Mouse (Mus musculus): ENCODE measurements around the gene Vtn. TPM values are rescaled to one million over a fixed set of nuclear protein-coding genes. Genes with fewer than 3 reads are reported as not detected.

Gene Vtn
- polyA plus RNA-seq, 1 experiment from 2014 or later = 157 TPM

DNA sequence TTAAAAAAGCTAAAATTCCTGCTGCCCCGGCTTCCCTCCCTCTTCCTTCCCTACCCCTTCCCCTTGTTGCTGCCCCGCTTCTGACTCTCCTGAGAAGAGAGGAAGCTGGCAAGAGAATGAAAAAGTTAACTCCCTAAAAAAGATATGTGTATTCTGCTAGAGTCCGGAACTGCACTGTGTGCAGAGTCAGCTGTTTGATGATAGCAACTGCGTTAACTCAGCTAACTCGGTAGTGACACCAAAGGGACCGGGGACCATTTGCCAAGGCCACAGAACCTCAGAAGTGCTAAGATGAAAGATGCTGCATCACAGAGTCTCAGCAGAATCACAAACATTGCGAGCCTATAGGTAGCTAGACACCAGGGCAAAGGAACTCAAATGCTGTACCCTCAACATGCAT lies 31.4 kb upstream of the Vtn start:
- Histone ChIP-seq H3K9ac (no peak overlapping the region), H3K27me3 (no peaks in the 10 kb centered on the region), H3K4me2 (no peak overlapping the region), H3K27ac (replicated peaks) (no peak overlapping the region), H3K9me3 (no peaks in the 10 kb centered on the region), H3K4me3 (no peak overlapping the region), H3K4me1 (replicated peaks) (peaks cover 18% of the 10 kb centered on the region), H3K36me3 (no peaks in the 10 kb centered on the region)
- 85% methylated on average over 7 of the region's 7 CpGs for WGBS
- ATAC-seq (ENCODE audit: low FRiP score, low read depth) = no peak

DNA sequence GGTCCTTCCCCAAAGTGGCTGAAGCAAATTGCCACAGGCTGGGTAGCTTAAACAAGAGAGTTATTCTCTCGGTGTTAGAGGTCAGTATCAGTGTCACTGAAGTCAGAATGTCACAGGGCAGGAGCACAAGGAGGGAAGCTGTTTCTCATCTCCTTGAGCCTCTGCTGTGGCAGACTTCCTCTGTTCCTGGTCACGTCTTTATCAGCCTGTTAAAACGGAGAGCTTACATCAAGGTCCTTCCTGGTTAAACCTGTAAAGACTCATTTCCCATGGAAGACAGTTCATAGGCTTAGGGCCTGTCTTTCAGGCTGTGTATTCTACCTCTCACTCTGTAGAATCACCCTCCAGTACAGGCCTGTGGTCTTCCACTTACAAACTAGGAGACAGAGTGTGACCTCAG lies 31.0 kb upstream of the Vtn start:
- H3K36me3 ChIP-seq = no peaks in the 10 kb centered on the region
- WGBS = 71% methylated on average over 3 of the region's 3 CpGs

DNA sequence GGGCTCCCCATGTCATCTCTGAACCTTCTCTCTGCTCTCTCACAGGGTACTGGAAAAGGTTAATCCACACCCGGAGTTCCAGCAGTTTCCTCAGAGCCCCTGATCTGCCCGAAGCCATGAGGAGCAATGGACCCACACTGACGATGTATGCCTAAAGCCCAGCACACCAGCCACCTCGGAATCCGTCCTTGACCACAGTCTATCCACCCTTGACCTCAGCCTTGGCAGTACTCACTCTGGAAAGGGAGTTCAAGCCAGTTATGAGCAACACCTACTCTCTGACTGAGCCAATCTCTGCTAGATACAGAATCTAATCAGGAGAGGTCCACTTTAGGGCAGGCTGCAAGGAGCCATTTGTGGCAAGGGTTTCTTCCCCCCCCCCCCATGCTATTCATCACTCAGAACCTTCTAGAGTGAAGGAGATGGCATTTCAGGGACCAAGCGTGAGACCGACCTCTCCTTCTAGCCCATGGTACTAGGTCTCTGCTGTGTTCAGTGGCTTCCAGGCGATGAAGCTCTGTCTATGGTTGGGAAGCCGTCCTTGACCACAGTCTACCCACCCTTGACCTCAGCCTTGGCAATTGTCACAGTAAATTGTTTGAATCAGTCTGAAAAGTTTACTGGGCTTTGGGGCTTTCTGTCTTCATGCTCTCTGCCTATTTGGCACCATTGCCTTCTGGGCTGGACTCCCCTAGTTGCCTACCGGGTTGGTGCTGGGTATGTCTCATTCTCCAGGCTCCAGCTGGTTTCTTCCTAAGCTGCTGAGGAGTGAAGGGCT lies 27.4 kb upstream of the Vtn start:
- Histone ChIP-seq H3K4me3 (no peak overlapping the region), H3K4me2 (no peak overlapping the region), H3K4me1 (replicated peaks) (peaks cover 6% of the 10 kb centered on the region), H3K9me3 (no peaks in the 10 kb centered on the region), H3K27me3 (no peaks in the 10 kb centered on the region), H3K9ac (no peak overlapping the region), H3K36me3 (0 out of 2 replicates have a peak, but pooled peaks cover 9% of the 10 kb centered on the region), H3K27ac (replicated peaks) (no peak overlapping the region)
- WGBS = 95% methylated on average over 10 of the region's 10 CpGs
- ATAC-seq (ENCODE audit: low FRiP score, low read depth) = no peak

More for the DNA sequence above, 31.0 kb upstream of the Vtn start:
- H3K27ac ChIP-seq (replicated peaks) = no peak overlapping the region
- peaks cover 18% of the 10 kb centered on the region for H3K4me1 ChIP-seq (replicated peaks)
- no peak overlapping the region for H3K4me2 ChIP-seq
- no peak for ATAC-seq (ENCODE audit: low FRiP score, low read depth)
- no peaks in the 10 kb centered on the region for H3K9me3 ChIP-seq
- H3K4me3 ChIP-seq = no peak overlapping the region
- H3K9ac ChIP-seq = no peak overlapping the region
- no peaks in the 10 kb centered on the region for H3K27me3 ChIP-seq

DNA sequence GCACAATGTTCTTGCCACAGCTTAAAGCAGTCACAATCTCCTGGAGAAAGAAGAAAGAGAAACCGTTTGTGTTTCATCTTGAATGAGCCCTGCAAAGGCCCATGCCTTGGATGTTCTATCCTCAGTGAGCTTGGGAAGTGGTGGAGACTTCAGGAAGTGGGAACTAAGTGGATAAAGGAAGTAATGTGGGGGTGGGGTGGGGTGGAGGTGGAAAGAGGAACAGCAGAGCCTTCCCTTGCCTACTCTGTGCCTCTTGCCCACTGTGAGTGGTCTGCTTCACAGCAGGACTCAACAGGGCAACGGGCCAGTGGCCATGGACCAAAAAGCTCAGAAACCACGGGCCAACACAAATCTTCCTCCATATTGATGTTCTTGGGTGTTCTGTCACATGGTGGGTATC lies 23.6 kb upstream of the Vtn start:
- Histone ChIP-seq H3K4me2 (no peak overlapping the region), H3K27ac (replicated peaks) (no peak overlapping the region), H3K4me3 (no peak overlapping the region), H3K27me3 (no peaks in the 10 kb centered on the region), H3K9ac (no peak overlapping the region), H3K36me3 (peaks cover 15% of the 10 kb centered on the region; the same call in 1 of the 2 replicates), H3K9me3 (no peaks in the 10 kb centered on the region), H3K4me1 (replicated peaks) (no peaks in the 10 kb centered on the region)
- no peak for ATAC-seq (ENCODE audit: low FRiP score, low read depth)
- WGBS = 82% methylated on average over 3 of the region's 3 CpGs

DNA sequence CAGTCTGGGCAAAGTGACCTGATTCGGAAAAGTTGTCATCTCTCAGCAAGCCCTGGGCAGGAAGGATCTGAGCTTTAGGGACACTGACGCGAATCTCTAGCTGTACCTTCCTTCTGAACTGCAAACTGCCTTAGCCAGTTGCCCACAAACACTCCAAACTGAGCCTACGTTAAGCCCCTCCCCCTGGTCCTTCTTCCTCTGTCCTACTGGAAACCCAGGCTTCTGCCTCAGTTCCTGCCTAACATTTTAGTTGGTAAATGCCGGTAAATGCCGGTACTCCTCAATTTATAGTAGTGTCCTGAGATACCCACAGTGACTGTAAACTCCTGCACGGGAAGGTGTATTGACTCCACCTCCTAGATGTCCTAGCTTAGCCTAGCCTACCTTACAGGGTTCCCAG lies 15.3 kb upstream of the Vtn start:
- no peak overlapping the region for H3K4me2 ChIP-seq
- no peak overlapping the region for H3K4me3 ChIP-seq
- no peak for ATAC-seq (ENCODE audit: low FRiP score, low read depth)
- no peaks in the 10 kb centered on the region for H3K27me3 ChIP-seq
- 66% methylated on average over 7 of the region's 7 CpGs for WGBS
- H3K36me3 ChIP-seq = peaks cover 61% of the 10 kb centered on the region
- no peak overlapping the region for H3K9ac ChIP-seq
- H3K27ac ChIP-seq (replicated peaks) = no peak overlapping the region
- H3K9me3 ChIP-seq = no peaks in the 10 kb centered on the region
- no peaks in the 10 kb centered on the region for H3K4me1 ChIP-seq (replicated peaks)

DNA sequence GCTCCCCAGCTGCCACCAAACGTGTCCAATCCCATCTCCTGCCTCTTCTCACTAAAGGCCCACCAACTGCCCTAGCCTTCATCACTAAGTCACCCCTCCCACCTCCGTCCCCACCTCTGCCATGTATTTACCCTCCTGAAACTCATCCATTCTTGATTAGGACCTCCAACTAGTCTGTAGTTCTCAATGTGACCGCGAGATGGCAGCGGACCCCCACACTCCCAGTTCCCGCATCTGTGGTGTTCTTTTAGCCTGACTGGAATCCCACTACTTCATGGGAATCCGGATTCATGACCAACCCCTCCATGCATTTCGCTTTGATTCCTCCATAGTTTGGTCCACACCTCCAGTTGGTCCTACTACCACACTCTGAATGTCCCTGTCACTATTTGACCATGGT lies 10.7 kb upstream of the Vtn start:
- no peaks in the 10 kb centered on the region for H3K27me3 ChIP-seq
- ATAC-seq (ENCODE audit: low FRiP score, low read depth) = no peak
- no peak overlapping the region for H3K9ac ChIP-seq
- no peak overlapping the region for H3K4me2 ChIP-seq
- H3K4me3 ChIP-seq = no peak overlapping the region
- H3K27ac ChIP-seq (replicated peaks) = no peak overlapping the region
- WGBS = 2% methylated on average over 8 of the region's 8 CpGs
- H3K36me3 ChIP-seq = peaks cover 30% of the 10 kb centered on the region
- peaks cover 14% of the 10 kb centered on the region for H3K4me1 ChIP-seq (replicated peaks)
- no peaks in the 10 kb centered on the region for H3K9me3 ChIP-seq

DNA sequence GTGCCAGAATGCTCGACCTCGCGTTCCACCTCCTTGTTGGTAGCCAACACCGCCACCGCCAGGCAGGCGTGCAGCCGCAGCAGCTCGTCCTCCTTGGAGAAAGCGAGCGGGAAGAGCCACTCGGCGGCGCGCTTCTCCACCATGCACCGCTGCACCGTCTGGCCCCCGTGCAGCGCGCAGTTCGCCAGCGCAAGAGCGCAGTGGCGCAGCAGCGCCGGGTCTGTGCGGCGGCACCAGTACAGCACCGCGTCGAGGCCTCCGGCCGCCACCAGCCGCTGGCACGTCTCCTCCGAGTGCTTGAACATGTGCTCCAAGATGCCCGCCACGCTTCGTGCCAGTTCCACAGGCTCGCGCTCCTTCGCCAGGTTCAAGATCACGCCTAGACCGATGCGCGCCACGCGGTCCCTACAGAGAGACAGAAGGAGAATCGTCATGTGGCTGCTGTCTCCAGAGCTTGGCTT lies 8.1 kb upstream of the Vtn start:
- WGBS = 6% methylated on average over 48 of the region's 48 CpGs
- peak; percentile 83 for ATAC-seq (ENCODE audit: low FRiP score, low read depth)
- H3K9me3 ChIP-seq = no peaks in the 10 kb centered on the region

DNA sequence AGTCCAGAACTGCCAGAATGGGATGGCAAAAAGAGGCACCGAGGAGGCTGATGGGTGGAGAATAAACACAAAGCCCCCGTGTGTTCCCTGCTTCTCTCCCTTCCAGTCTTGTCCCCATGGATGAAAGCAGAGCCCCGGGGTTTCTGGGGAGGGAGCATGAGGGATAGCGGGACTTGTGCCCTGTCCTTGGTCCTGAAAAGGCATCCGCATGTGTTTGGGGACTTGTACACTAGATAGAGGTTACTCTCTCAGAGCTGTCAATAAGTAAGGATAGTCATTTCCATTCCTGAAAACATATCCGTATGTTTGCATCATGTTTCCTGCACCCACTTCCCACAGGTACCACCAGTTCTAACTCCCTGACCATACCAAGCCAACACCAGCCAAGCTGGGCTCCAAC lies 3.0 kb upstream of the Vtn start:
- WGBS = 6% methylated on average over 6 of the region's 6 CpGs
- ATAC-seq (ENCODE audit: low FRiP score, low read depth) = no peak
- H3K4me1 ChIP-seq (replicated peaks) = peaks cover 42% of the 10 kb centered on the region
- H3K9ac ChIP-seq = peak overlapping the region; percentile 92
- H3K4me3 ChIP-seq = peak overlapping the region; percentile 85
- H3K36me3 ChIP-seq = no peaks in the 10 kb centered on the region
- no peak overlapping the region for H3K27ac ChIP-seq (replicated peaks)
- no peaks in the 10 kb centered on the region for H3K9me3 ChIP-seq
- 0 out of 2 replicates have a peak, but pooled peaks cover 6% of the 10 kb centered on the region for H3K27me3 ChIP-seq
- peak overlapping the region; percentile 81 for H3K4me2 ChIP-seq

More for the DNA sequence above, 8.1 kb upstream of the Vtn start:
- H3K27ac ChIP-seq (replicated peaks) = no peak overlapping the region; the same call in 1 of the 2 replicates
- H3K4me1 ChIP-seq (replicated peaks) = peaks cover 29% of the 10 kb centered on the region
- no peak overlapping the region for H3K9ac ChIP-seq
- peak overlapping the region; percentile 53 for H3K4me2 ChIP-seq
- H3K27me3 ChIP-seq = no peaks in the 10 kb centered on the region
- peak overlapping the region; percentile 21 for H3K4me3 ChIP-seq
- peaks cover 22% of the 10 kb centered on the region for H3K36me3 ChIP-seq

DNA sequence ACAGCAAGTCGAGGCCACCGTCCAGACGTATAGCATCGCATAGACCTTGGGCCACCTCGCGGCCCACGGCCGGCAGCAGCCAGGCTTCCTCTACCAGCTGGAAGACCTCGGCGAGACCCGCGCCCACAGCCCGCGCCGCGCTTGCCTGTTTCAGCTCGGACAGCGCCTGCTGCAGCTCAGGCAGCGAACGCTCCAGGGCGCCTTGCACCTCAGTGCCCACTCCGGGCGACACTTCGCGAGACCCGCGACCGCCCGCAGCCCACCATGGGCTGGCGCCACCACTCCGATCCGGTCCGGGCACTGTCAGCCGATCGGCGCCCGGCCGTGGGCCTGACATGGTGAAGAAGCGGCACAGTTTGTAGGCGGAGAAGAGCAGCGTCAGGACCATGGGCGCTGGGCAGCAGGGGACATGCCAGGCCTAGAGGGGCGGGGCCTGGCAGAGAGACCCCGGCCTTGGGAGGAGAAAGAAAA lies 1.8 kb upstream of the Vtn start:
- Histone ChIP-seq H3K4me3 (peak overlapping the region; percentile 85), H3K9ac (peak overlapping the region; percentile 92), H3K27ac (replicated peaks) (peak overlapping the region; percentile 96), H3K9me3 (no peaks in the 10 kb centered on the region), H3K4me2 (peak overlapping the region; percentile 81), H3K4me1 (replicated peaks) (peaks cover 36% of the 10 kb centered on the region), H3K36me3 (no peaks in the 10 kb centered on the region), H3K27me3 (0 out of 2 replicates have a peak, but pooled peaks cover 8% of the 10 kb centered on the region)
- peak; percentile 83 for ATAC-seq (ENCODE audit: low FRiP score, low read depth)
- under 1% methylated on average over 44 of the region's 44 CpGs for WGBS

DNA sequence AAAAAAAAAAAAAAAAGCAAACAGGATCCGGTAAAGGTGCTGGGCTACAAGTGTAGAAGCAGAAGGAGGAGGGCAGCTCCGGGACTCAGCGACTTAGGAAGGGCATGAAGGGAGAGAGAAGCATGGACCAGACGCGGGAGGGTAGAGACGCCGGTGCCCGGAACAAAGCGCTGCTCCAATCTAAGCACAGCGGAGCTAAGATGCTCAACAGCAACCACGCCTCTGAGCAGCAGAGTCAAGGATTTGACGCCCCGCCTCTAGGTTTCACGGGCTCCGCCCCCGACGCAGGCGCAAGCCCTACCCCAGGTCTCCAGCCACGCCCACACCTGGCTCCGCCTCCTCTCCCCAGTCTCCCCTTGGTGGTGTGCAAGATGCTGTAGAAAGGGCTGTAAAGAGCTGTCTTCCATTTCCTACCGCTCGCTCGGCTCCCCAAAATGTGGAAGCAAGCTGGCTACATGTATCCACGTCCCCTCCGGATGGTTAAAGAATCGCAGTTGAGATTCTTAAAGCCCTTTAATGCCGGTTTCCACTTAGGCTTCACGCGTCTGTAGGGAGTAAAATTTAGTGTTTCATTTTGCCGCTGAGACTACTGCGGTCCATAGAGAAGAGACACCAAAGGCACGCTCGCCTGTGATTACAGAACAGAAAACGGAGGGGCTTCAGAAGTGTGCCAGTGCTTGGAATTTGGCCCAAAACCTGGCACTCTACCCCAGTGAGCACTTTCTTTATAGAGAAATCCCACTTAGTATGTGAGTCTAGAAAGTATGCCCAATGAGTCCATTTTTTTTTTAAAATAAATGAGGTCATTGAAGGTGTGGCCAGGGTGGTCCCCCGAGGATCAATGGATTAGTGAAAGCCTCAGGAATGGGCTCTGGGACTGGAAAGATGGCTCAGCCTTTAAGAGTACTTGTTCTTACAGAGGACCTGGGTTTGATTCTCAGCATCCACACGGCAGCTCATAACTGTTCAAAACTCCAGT lies 1.1 kb upstream of the Vtn start, which contains the start of gene Sarm1:
Gene Sarm1, minus strand, starts transcription at position 211 of the 979 bp plus-strand sequence.
- Histone ChIP-seq H3K4me3 (peak within 1 kb of the TSS; percentile 85), H3K27me3 (0 out of 2 replicates have a peak, but pooled peaks cover 8% of the 10 kb centered on the region), H3K36me3 (no peaks in the 10 kb centered on the region), H3K9ac (peak within 1 kb of the TSS; percentile 92), H3K9me3 (no peaks in the 10 kb centered on the region), H3K4me1 (replicated peaks) (peaks cover 36% of the 10 kb centered on the region), H3K4me2 (peak within 1 kb of the TSS; percentile 81), H3K27ac (replicated peaks) (peak within 1 kb of the TSS; percentile 96)
- WGBS = 3% methylated on average over 36 of the region's 36 CpGs
- peak; percentile 96 for ATAC-seq (ENCODE audit: low FRiP score, low read depth)

DNA sequence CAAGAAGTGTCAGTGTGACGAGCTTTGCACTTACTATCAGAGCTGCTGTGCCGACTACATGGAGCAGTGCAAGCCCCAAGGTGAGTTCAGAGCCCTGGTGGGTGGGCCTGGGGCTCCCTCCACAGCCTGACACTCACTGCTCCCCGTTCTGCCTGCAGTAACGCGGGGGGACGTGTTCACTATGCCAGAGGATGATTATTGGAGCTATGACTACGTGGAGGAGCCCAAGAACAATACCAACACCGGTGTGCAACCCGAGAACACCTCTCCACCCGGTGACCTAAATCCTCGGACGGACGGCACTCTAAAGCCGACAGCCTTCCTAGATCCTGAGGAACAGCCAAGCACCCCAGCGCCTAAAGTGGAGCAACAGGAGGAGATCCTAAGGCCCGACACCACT lies 652 bp downstream of the Vtn start:
- H3K4me3 ChIP-seq = peak overlapping the region; percentile 3; the same call in 1 of the 2 replicates
- WGBS = 51% methylated on average over 16 of the region's 16 CpGs
- H3K9ac ChIP-seq = no peak overlapping the region

More for the DNA sequence above, 652 bp downstream of the Vtn start:
- Histone ChIP-seq H3K27ac (replicated peaks) (no peak overlapping the region), H3K36me3 (no peaks in the 10 kb centered on the region), H3K9me3 (no peaks in the 10 kb centered on the region), H3K4me2 (no peak overlapping the region), H3K4me1 (replicated peaks) (peaks cover 30% of the 10 kb centered on the region), H3K27me3 (0 out of 2 replicates have a peak, but pooled peaks cover 8% of the 10 kb centered on the region)
- no peak for ATAC-seq (ENCODE audit: low FRiP score, low read depth)

Data from hindbrain, embryonic 15.5 days (tissue).